Mouse (Mus musculus): ENCODE results near the gene Ticam1.

The Ticam1 gene

DNA sequence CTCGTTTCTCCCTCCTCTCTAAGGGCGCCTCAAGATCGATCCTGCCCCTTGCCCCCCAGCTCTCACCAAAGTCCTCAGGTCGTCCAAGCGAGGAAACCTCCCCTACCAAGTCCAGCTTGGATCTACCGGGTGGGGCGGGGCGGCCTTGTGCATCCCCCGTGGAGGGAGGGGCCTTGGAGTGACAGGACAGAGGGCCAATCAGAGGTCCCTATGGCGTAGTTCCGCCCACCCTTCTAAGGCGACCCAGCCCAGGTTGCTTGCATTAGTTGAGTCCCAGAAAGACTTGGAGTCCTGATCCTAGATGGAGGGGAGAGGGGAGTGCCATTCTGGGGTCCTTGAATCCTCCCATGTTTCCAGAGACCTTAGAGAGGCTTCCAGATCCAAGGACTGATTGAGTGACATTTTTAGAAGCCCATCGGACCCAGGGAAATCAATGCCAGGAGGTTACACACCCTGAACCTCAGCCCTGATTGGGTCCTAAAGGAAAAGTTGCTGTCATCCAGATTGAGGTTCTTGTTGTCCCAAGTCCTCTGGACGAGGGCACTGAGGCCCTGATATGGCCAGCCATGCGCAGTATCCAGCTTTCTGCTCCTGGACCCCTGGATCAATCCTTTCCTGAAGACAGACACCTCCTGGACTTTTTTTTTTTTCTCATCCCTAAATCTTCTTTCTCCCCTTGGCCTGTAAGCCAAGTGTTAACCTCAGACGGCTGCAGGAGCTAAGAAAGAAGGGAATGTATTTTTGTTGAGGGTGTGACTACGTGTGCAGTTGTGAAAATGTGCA, 14.0 kb upstream of the Ticam1 start:
- DNase-seq (ENCODE audit: low read depth, low spot score): peak; percentile 97

DNA sequence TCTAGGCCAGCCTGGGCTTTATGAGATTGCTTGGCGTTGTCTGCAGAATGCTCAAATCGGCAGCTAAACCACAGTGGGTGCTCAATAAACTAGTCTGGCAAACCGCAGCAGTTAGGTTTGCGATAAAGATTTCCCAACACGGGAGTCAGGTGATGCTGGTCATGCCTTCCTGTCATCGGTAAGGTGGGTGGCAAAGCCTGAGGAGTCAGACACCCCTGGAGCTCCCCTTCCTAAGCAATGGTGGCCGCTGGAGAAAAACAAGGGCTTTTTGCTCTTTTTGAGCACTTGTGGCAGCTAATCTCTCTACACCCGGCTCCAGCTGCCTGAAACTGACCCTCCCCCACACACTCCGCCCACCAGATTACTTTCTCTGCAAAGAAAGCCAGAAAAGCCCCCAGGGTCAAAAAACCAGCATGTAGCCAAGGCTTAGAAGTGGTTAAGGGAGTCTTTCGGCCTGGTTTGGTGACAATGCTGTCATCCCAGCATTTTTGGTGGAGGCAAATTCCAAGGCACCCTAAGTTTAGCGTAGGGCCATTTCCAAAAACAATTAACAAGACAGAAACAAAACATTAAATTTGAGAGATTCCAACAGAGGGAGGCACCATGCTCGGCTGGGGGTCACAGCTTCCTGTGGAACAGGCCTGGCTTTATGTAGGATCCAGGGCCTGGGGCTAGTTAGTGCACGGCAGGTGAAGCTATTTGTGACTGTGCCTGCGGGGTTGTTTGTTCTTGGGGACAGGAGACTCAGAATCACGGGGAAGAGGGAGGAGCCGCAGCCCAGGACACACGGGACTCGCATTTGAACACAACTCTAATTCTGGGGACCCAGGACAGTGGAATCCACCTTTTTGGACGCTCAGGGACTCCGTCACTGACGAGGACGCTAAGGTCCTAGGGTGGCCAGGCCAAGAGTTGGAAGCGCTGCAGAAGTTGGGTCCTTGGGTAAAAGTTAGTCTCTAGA, 13.1 kb upstream of the Ticam1 start:
- DNase-seq (ENCODE audit: low read depth, low spot score): peak; percentile 95

DNA sequence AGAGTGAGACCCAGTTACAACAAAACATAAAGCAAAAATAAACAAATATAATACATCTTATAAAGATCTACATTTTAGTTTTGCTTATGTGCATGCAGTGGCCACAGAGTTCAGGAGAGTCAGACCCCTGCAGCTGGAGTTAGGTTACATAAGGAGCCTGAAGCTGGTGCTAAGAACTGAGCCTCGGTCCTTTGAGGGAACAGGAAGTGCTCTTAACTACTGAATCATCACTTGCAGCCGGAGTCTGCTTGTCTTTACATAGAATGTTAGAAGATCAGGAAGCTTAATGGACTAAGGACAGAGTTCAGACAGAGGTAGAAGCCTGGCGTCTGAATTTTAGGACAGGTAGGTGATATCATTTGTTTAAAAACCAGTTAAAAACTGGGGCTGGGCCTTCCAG, 12.3 kb upstream of the Ticam1 start:
- no peak for DNase-seq (ENCODE audit: low read depth, low spot score)

DNA sequence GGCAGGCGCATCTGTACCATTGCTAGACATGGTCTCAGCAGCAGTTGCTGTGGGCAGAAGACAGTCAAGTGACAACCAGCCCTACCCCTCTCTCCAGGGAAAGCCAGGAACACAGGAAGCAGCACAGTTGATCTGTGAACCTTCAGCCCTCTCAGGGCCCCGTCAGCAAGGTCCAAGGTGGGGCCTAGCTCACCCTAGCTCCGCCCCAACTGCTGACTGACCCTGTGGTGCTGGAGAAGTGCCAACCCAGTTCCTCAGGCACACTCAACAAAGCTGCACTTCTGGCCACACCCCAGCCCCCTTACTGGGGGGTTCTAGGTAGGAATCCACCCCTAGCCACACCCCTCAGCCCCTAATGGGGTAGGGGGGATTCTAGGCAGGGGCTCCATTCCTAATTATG, 11.2 kb upstream of the Ticam1 start:
- peak; percentile 85 for DNase-seq (ENCODE audit: low read depth, low spot score)

DNA sequence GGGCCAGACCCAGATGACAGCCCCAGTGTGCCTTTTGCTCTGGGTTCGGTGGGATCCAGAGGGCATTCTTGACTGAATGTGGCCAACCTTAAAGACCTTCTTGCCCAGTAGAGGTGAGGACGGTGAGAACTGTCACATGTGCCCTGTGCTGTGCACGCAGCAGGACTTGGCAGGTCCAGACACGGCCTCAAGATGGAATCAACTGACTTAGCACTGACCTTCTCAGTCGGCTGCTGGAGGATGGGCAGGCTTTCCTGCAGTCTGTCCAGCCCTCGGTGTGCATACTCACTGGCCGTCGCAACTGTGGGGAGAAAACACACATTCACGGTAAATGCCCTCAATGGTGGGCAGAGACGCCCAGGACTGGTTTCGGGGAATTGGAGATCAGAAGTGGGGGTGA, 9.4 kb upstream of the Ticam1 start:
- no peak for DNase-seq (ENCODE audit: low read depth, low spot score)

DNA sequence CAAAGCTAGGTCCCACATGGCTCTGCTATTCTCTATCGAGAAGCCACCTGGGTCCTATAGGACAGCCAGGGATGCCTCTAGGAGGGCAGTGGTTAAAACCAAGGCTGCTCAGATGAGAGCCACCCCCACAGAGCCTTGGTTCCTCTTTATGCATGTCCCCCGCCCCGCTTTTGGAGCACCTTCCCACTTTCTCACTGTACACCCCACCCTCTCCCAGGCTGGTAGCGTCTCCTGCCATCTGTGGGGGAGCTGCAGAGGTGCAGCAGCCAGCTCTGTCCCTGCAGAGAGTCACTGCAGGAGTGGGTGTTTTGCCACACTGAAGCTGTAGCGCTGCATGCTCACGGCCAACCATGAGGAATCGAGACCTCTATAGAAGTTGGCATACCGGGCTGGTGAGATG, 6.7 kb upstream of the Ticam1 start:
- DNase-seq (ENCODE audit: low read depth, low spot score): no peak

DNA sequence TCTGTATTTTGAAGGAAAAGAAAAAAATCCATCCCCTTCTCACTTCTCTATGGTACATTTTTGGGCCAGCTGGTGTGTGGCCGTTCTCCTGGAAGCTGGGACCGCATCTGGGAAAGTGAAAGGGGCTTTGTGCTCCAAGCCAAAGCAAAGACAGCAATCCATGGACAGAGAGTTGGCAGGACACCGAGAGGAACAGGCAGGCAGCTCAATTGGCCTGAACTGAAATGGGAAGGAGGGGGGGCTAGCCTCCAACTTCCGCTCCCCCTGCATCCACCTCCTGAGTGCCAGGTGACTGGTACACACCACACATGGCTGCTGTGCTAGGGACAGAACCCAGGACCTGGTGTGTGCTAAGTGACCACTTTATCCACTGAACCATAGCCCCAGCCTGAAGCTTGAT, 6.2 kb upstream of the Ticam1 start:
- DNase-seq (ENCODE audit: low read depth, low spot score): no peak

DNA sequence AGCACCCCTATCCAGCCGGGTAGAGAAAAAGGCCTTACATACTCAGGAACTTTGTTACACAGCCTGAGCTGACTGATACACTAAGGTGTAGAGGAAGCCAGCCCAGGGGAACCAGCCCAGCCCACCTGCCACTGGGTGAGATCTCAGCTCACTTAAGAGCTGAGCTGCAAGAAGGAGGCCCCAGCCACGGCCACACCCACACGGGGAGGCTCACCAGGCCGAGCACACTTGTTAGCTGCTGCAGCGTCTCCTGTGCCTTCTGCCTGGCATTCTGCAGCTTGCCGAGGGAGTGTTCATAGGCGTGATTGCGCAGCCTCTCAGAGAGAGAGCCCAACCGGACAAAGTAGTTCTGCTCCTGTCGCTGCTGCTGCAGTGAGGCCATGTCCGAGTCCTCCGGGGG, 4.6 kb upstream of the Ticam1 start:
- peak; percentile 66 for DNase-seq (ENCODE audit: low read depth, low spot score)

DNA sequence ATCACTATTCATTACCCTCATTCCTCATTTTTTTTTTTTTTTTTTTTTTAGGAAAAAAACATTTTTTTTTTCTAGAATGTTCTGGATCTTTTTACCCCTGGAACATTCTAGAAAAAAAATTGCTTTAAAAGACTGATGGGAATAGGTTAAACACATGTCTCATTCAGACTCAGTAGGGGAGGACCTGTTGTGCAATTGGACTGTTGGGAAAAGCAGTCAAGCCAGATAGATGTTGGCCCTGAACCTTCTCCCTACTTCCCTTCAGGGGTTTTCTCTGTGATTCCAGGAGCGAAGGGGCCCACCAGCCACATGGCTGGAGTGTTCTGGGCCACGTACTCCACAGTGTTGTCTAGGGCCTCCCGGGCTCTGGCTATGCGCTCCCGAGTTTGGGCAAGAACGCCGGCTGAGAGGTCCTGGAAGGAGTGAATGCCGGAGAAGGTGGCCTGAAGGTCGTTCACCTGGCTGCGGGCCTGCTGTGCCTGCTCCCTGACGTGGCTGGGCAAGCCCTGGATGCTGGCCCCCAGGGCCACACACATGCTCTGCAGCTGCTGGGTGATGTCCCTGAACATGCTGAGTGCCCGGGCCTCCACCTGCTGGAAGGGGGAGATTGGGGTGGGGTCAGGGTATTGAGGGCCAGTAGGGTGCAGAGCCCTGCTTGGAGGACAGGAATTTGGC, 3.0 kb upstream of the Ticam1 start:
- no peak for DNase-seq (ENCODE audit: low read depth, low spot score)

DNA sequence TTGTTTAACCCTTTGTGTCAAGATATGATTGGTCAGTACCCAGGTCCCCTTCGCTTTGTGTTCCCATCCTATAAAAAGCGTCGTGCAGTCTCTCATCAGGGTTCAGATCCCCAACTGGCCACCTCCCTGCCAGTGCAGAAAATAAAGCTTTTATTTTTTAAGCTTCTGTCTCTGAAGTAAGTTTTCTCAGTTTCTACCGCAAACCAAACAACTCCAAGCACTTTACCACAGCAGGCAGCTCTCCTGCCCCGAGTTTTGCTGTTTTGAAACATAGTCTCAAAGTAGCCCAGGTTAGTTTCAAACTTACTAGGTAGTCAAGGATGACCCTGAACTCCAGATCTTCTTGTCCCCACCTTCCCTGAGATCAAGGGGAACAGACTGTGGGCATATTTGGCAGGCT, 1.8 kb upstream of the Ticam1 start:
- no peak for DNase-seq (ENCODE audit: low read depth, low spot score)

DNA sequence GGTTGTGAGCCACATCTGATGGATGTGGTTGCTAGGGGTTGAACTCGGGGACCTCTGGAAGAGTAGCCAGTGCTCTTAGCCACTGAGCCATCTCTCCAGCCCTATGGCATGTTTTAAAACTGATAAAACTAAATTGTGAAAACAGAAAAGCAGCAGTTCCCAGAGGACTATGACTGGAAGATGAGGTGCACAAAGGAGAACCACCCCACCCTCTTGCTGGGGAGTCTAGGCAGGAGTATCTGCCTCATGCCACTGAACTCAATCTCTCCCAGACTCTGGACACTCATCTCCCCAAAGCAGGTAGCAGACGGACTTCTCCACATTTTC, 944 bp upstream of the Ticam1 start:
- DNase-seq (ENCODE audit: low read depth, low spot score): no peak

DNA sequence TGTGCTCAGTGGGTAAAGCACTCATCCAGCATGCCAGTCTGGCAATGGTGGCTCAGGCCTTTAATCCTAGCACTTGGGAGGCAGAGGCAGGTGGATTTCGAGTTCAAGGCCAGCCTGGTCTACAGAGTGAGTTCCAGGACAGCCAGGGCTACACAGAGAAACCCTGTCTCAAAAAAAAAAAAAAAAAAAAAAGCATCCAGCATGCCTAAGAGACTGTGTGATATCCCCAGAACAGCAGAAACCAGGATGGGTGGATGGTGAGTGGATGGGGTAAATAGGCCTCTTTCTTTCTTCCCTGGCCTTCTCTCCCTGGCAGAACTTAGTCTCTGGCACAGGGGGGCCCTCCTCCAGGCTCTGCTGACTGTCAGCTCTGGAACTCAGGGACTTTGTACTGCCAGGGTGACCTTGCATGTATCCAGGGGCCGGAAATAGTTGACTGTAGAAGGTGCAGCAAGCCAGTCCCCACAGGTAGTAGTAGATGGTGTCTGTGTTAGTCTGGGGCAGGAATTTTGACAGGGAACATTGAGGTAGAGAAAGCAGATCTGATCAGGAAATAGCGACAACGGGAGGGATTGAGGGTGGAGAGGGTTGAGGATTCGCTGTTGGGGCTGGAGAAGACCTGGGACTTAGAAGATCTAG, 625 bp downstream of the Ticam1 start:
- peak; percentile 29 for DNase-seq (ENCODE audit: low read depth, low spot score)

DNA sequence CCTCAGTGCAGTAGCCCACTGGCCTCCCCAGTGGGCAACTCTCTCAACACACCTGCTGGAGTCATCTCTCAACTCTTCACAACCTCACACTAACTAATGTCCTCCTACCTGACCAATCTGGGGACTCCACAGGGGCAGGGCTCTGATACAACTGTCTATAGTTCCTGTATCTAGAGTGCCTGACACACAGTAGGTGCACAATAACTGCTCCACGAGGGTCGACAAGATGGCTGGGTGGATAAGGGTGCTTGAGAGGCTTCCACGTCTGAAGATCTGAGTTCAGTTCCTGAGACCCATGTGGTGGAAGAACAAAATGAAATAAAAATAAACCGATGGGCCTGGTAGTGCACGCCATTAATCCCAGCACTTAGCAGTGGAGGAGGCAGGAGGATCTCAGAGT, 2.6 kb downstream of the Ticam1 start:
- no peak for DNase-seq (ENCODE audit: low read depth, low spot score)

DNA sequence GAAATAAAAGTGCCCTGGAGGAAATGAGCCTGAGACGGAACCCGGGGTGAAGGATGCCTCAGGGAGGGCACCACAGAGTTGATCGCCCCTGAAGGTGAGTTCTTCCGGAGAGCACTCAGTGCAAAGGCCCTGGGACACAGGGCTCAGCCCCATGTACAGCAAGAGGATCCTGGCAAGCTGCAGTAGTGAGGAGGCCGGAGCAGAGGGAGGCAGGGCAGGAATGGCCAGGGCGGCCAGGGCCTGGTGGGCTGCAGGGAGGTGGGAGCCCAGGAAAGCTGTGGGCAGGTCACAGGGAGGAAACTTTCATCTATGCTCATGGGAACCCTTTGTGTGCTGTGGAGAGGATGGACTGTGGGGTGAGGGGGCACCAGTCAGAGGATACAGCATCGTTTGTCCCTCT, 3.1 kb downstream of the Ticam1 start:
- DNase-seq (ENCODE audit: low read depth, low spot score): no peak

DNA sequence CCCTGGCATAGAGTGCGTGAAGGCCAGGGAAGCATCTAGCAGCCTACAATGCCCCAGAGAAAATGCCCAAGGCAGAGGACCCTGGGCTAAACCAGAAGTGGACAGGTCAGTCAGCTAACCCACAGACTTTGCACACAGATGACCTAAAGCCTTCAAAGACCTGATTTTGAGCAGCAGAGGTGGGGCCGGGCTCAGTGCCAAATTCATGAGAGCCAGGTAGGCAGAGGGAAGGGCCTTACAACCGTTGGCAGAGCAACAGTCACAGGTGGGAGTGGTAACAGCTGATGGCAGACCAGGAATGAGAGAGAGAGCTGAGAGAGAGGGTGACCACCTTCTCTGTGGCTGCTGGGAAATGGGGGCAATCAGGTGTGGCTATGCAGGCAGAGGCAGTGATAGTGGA, 3.9 kb downstream of the Ticam1 start:
- no peak for DNase-seq (ENCODE audit: low read depth, low spot score)

DNA sequence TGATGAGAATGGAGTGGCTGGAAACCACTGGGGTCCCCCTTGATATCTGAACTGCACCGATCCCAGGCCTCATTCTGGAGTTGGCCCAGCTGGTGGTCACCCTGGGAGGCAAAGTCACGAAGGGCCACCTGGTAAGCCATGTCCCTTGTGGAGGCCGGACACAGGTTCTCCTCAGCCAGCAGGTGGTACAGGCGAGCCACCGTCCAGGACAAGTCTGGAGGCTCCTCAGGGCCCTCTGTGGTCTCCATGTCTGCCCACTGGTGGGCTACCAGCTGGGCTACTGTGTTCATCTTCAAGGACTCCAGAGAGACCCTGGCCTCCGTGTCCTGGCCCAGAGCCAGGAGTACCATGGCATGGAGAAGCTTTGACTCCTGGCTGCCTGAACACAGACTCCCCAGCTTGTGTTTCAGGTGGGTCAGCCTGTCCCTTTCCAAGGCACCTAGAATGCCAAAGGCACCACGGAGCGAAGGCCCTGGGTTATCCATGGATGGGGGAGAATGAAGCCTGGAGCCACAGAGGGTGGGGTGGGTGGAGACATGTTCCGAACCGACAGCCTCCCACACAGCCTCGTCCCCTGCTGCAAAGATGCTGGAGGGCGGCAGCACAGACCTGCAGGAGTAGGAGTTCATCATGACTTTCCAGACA, 4.9 kb downstream of the Ticam1 start:
- no peak for DNase-seq (ENCODE audit: low read depth, low spot score)

DNA sequence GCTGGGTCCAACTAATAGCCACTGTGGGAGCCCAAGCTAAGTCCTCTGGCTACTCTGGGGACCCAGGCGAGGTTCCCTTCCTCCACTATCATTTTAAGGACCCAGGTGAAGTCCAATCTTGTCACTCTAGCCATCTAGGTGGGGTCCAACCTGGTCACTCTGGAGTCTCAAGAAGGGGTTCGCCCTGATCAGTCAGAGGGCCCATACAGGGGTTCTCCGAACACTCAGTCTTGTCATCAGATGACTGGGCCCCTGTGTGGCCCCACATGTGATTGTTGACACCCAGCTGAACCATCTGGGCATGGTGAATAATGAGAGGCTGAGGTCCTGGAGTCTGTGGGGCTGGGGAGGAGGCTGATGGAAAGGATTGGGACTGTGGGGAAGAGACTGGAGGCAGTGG, 6.8 kb downstream of the Ticam1 start:
- DNase-seq (ENCODE audit: low read depth, low spot score): no peak

DNA sequence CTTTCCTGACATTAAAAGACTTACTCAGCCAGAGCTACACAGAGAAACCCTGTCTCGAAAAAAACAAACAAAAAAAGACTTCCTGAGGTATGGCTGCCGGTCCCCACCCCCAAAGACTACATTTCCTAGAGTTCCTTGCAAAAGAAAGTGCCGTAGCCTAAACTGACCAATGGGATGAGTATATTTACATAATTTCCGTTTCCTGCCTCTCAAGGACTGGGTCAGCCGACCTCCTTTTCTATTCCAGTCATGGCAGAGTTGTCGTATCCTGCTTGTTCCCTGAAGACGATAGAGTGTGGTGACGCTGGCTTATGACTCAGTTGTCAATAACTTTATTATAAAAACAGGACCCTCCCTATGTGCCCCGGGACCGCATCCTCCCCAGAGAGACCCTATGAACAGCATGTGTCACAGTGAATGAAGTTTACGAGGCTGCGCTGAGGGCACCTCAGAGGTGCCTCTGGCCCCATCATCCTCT, 7.4 kb downstream of the Ticam1 start:
- peak; percentile 80 for DNase-seq (ENCODE audit: low read depth, low spot score)

DNA sequence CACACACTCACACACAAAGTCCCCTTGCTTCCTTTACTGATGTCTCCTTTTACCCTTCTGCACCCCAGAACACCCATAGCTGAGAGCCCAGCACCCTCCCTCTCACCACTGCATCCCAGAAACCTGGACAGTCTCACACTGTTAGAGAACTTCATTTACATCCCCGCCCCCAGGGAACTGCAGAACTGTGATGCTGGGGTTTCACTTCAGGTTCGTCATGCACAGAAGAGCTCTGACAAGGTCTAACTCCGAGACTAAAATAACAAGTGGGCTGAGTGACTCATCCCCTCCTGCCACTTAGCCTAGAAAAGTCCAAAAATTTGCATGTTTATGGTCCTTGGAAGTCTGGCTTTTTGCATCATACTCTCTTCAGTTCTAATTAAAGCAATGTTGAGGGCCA, 10.3 kb downstream of the Ticam1 start:
- no peak for DNase-seq (ENCODE audit: low read depth, low spot score)

DNA sequence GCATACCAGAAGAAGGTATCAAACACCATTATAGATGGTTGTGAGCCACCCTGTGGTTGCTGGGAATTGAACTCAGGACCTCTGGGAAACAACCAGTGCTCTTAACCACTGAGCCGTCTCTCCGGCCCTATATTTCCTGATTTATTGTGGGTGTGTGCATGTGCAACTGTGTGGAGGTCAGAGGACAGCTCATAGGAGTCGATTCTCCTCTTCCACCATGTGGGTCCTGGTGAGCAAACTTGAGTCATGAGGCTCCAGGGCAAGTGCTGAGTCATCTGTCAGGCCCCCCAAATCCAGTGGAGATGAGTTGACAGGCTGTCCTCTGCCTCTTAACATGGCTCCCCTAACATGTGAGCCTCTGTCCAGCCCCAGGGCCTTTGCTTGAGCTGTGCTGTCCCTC, 10.7 kb downstream of the Ticam1 start:
- no peak for DNase-seq (ENCODE audit: low read depth, low spot score)

DNA sequence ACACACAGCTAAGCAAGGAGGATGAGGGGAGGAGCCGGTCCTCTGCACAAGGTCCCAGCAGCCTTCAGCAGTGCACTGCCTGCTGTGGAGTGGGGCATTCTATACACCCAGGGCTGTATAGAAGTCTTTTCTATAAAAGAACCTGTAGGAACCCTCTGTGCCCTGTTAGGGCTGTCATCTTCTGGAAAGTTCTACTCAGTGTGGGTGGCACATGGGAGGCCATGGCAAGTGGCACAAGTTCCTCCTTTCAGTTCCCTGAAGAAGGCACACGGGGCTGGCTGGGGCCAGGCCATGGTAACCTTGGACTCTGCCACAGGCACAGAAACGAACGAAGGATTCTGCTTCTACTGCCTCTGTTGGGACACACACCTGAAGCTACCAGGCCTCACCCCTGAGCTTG, 11.6 kb downstream of the Ticam1 start:
- no peak for DNase-seq (ENCODE audit: low read depth, low spot score)

All from ZHBTc4 (cell line).